Mouse (Mus musculus) kidney, postnatal 0 days (tissue): Measurements from ENCODE around the gene Eif4g3. TPM values are rescaled to one million over a fixed set of nuclear protein-coding genes. Genes with fewer than 3 reads are reported as not detected.
"Not testable (repeated sequence)": the region's sequence is repeated elsewhere in the genome, so short reads cannot be mapped to it uniquely, and the experiment has no call there.

ENCODE experiments used
- ATAC-seq: fragments of 200-750 bp; cut with Nextera tagmentation; replicated peaks from 2 replicates; pipeline ENCODE4 v1.8.0; 2017; ENCODE audit warnings: low read depth, moderate number of reproducible peaks, moderate TSS enrichment, moderate library complexity; ENCODE audit not compliant: low FRiP score
- DNase-seq: peaks from one replicate; pipeline ENCODE4 v3.0.0-alpha.2; 2016; ENCODE audit warnings: low spot score
- H3K27ac ChIP-seq: fragments of 300-500 bp; sonication (generic); 2 replicates; pipeline ENCODE4 v1.5.1; 2014; ENCODE audit warnings: mild to moderate bottlenecking
- H3K27me3 ChIP-seq: fragments of 300-500 bp; sonication (generic); 2 replicates; pipeline ENCODE4 v1.6.1; 2014; ENCODE audit warnings: low read length, mixed read lengths; ENCODE audit not compliant: insufficient read depth
- H3K36me3 ChIP-seq: fragments of 300-500 bp; sonication (generic); 2 replicates; pipeline ENCODE4 v1.6.1; 2014; ENCODE audit warnings: low read length, mixed read lengths; ENCODE audit not compliant: insufficient read depth
- H3K4me1 ChIP-seq: fragments of 300-500 bp; sonication (generic); replicated peaks from 2 replicates; pipeline ENCODE4 v1.6.1; 2014; ENCODE audit warnings: antibody characterized with exemption, low read length, mixed read lengths; ENCODE audit not compliant: insufficient read depth
- H3K4me2 ChIP-seq: fragments of 300-500 bp; sonication (generic); 2 replicates; pipeline ENCODE4 v1.6.1; 2014; ENCODE audit warnings: mild to moderate bottlenecking, low read length, moderate library complexity, mixed read lengths
- H3K4me3 ChIP-seq: fragments of 300-500 bp; sonication (generic); replicated peaks from 2 replicates; pipeline ENCODE4 v1.5.1; 2014; ENCODE audit warnings: low read depth, low read length
- H3K9ac ChIP-seq: fragments of 300-500 bp; sonication (generic); 2 replicates; pipeline ENCODE4 v1.6.1; 2014; ENCODE audit warnings: low read depth, low read length
- H3K9me3 ChIP-seq: fragments of 300-500 bp; sonication (generic); replicated peaks from 2 replicates; pipeline ENCODE4 v1.6.1; 2016; ENCODE audit warnings: low read length, inconsistent platforms, mixed read lengths
- CTCF ChIP-seq: IDR thresholded peaks from 2 replicates; pipeline ENCODE4 v1.5.1; 2016; ENCODE audit warnings: antibody characterized with exemption, low read depth, mild to moderate bottlenecking, moderate library complexity
- WGBS: fragments of 180-500 bp; shearing (Covaris S2); extraction: QIAGEN DNeasy Blood & Tissue Kit; methylation state at CpG from one replicate; pipeline ENCODE4 v1.1.7; 2014; 5-methylcytosine and 5-hydroxymethylcytosine counted together
- polyA plus RNA-seq: library from polyadenylated mRNA; unstranded; fragments of >200 nt; fragmentation: Nextera tagmentation; extraction: Ambion mirVana; gene quantifications from 2 replicates; pipeline ENCODE4 v1.2.1, GENCODE M21; 2015

Gene Eif4g3
- polyA plus RNA-seq, 1 experiment from 2014 or later: 26.6 TPM

- H3K36me3 ChIP-seq: peaks cover 11% of the 10 kb centered on the region; the same call in 1 of the 2 replicates
- 95% methylated on average over 16 of the region's 16 CpGs for WGBS
- H3K4me1 ChIP-seq: no peaks in the 10 kb centered on the region
- ATAC-seq: peak; percentile 43; the same call in 1 of the 2 replicates
- H3K9ac ChIP-seq: no peak overlapping the region
- no peak overlapping the region for H3K4me3 ChIP-seq
- peak overlapping the region; percentile 25; the same call in 1 of the 2 replicates for H3K27ac ChIP-seq
- DNase-seq: no peak
- no peaks in the 10 kb centered on the region for H3K9me3 ChIP-seq
- no peak for TF ChIP-seq CTCF
- H3K4me2 ChIP-seq: no peak overlapping the region
- no peaks in the 10 kb centered on the region for H3K27me3 ChIP-seq
Measured at GRCm38 (mm10) chr4:138044841-138045500, 52.1 kb downstream of the Eif4g3 start.

- peaks cover 16% of the 10 kb centered on the region for H3K36me3 ChIP-seq
- 100% methylated on average over 1 of the region's 1 CpGs for WGBS
- no peak for DNase-seq
Measured at GRCm38 (mm10) chr4:138045809-138046208, 53.0 kb downstream of the Eif4g3 start.

GRCm38 (mm10) chr4:138046371-138046770 lies 53.5 kb downstream of the Eif4g3 start:
- H3K4me1 ChIP-seq: no peaks in the 10 kb centered on the region

More at GRCm38 (mm10) chr4:138045809-138046208, 53.0 kb downstream of the Eif4g3 start:
- no peaks in the 10 kb centered on the region for H3K4me1 ChIP-seq
- TF ChIP-seq CTCF: peak; percentile 63
- H3K4me3 ChIP-seq: no peak overlapping the region
- no peak overlapping the region for H3K27ac ChIP-seq
- H3K9ac ChIP-seq: no peak overlapping the region
- no peaks in the 10 kb centered on the region for H3K9me3 ChIP-seq
- H3K4me2 ChIP-seq: no peak overlapping the region
- no peaks in the 10 kb centered on the region for H3K27me3 ChIP-seq
- ATAC-seq: no peak

GRCm38 (mm10) chr4:138049547-138049946 lies 56.7 kb downstream of the Eif4g3 start:
- ATAC-seq (no peak), DNase-seq (no peak)
- WGBS: 73% methylated on average over 6 of the region's 6 CpGs
- Histone ChIP-seq H3K27me3 (no peaks in the 10 kb centered on the region), H3K9me3 (no peaks in the 10 kb centered on the region), H3K36me3 (peaks cover 28% of the 10 kb centered on the region), H3K4me3 (no peak overlapping the region), H3K4me2 (no peak overlapping the region), H3K9ac (no peak overlapping the region), H3K4me1 (no peaks in the 10 kb centered on the region), H3K27ac (no peak overlapping the region)
- TF ChIP-seq CTCF: no peak

More at GRCm38 (mm10) chr4:138046371-138046770, 53.5 kb downstream of the Eif4g3 start:
- WGBS: 97% methylated on average over 8 of the region's 8 CpGs
- no peaks in the 10 kb centered on the region for H3K9me3 ChIP-seq
- no peaks in the 10 kb centered on the region for H3K27me3 ChIP-seq
- no peak for ATAC-seq
- no peak for TF ChIP-seq CTCF
- no peak overlapping the region for H3K4me3 ChIP-seq
- no peak for DNase-seq
- no peak overlapping the region for H3K4me2 ChIP-seq
- no peak overlapping the region for H3K27ac ChIP-seq
- H3K9ac ChIP-seq: no peak overlapping the region
- peaks cover 16% of the 10 kb centered on the region for H3K36me3 ChIP-seq

GRCm38 (mm10) chr4:138051488-138051887 lies 58.7 kb downstream of the Eif4g3 start:
- H3K9ac ChIP-seq: no peak overlapping the region
- H3K4me3 ChIP-seq: no peak overlapping the region
- no peak for TF ChIP-seq CTCF
- H3K27me3 ChIP-seq: no peaks in the 10 kb centered on the region
- ATAC-seq: no peak
- H3K36me3 ChIP-seq: peaks cover 24% of the 10 kb centered on the region
- H3K9me3 ChIP-seq: no peaks in the 10 kb centered on the region
- no peak overlapping the region for H3K27ac ChIP-seq
- H3K4me1 ChIP-seq: no peaks in the 10 kb centered on the region
- no peak for DNase-seq
- no peak overlapping the region for H3K4me2 ChIP-seq
- WGBS: 96% methylated on average over 9 of the region's 9 CpGs

- no peak overlapping the region for H3K4me2 ChIP-seq
- H3K9ac ChIP-seq: no peak overlapping the region
- DNase-seq: no peak
- H3K4me1 ChIP-seq: no peaks in the 10 kb centered on the region
- no peaks in the 10 kb centered on the region for H3K27me3 ChIP-seq
- peak overlapping the region; percentile 66; the same call in 1 of the 2 replicates for H3K27ac ChIP-seq
- H3K4me3 ChIP-seq: no peak overlapping the region
- no peaks in the 10 kb centered on the region for H3K9me3 ChIP-seq
- peaks cover 23% of the 10 kb centered on the region for H3K36me3 ChIP-seq
- no peak for TF ChIP-seq CTCF
- 57% methylated on average over 5 of the region's 5 CpGs for WGBS
- no peak for ATAC-seq
Measured at GRCm38 (mm10) chr4:138056658-138057057, 63.8 kb downstream of the Eif4g3 start.

GRCm38 (mm10) chr4:138057196-138057754 lies 64.5 kb downstream of the Eif4g3 start:
- H3K4me3 ChIP-seq, DNase-seq, ATAC-seq, H3K27me3 ChIP-seq, H3K4me2 ChIP-seq, H3K9me3 ChIP-seq, H3K4me1 ChIP-seq, H3K9ac ChIP-seq: not testable (repeated sequence)
- H3K27ac ChIP-seq: peak overlapping the region; percentile 66
- WGBS: 70% methylated on average over 22 of the region's 22 CpGs
- H3K36me3 ChIP-seq: peaks cover 24% of the 10 kb centered on the region
